Mouse (Mus musculus): ENCODE data around the gene Lrp10.

DNA sequence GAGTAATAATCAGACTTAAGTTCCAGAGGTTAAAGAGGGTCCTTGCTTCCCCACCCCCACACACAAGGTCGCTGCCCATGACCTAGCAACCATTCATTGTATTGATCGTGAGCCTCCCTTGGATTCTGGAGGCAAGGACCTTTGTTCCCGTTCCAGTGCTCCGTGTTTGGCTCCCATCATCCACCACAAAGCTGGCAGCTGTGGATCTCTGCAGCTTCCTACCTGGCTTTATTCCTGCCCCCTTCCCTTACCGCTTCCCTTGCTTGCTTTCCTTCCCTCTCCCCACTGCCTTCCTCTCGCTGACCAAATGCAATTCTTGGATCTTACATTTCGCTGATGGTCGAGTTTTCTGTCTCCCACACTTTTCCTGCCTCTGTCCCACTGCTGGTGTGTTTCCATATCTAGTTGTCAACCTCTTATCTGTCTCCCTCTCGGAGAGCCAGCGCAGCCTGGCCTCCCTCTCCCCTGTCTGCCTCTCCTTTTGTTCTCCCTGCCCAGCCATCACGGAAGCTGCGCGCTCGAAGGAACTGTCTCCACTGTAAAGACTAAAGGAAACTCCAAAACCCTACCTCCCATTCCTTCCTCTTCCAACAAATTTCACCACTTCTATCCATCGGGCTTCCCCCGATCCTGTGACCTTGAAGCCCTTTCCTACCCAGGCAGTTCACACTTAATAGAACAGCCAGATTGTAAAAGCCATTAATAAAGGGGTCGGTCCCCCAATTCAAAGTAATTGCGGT lies 33.4 kb upstream of the Lrp10 start:
- no peak for TF ChIP-seq GATA1 (IDR thresholded peaks at IDR 0.05; ENCODE audit: low read length)
- TF ChIP-seq TAL1 (IDR thresholded peaks at IDR 0.05; ENCODE audit: low read length) = no peak

All from erythroblast, embryonic 14.5 days (primary cell).